Mouse (Mus musculus) lung, embryonic 14.5 days (tissue): Measurements from ENCODE around the gene Gm12248. TPM values are rescaled to one million over a fixed set of nuclear protein-coding genes. Genes with fewer than 3 reads are reported as not detected.

Source experiments
- ATAC-seq: fragments of 200-750 bp; cut with Nextera tagmentation; 2 replicates; pipeline ENCODE4 v1.8.0; 2017; ENCODE audit warnings: mild to moderate bottlenecking, moderate TSS enrichment, moderate library complexity; ENCODE audit not compliant: insufficient read depth
- DNase-seq: peaks from one replicate; pipeline ENCODE4 v3.0.0-alpha.2; 2015
- H3K27ac ChIP-seq: fragments of 300-500 bp; sonication (generic); 2 replicates; pipeline ENCODE4 v1.5.1; 2014; ENCODE audit warnings: low read depth, mild to moderate bottlenecking, moderate library complexity
- H3K27me3 ChIP-seq: fragments of 300-500 bp; sonication (generic); 2 replicates; pipeline ENCODE4 v1.6.1; 2014; ENCODE audit warnings: low read length, control low read depth; ENCODE audit not compliant: insufficient read depth
- H3K36me3 ChIP-seq: fragments of 300-500 bp; sonication (generic); 2 replicates; pipeline ENCODE4 v1.6.1; 2014; ENCODE audit warnings: control low read depth; ENCODE audit not compliant: insufficient read depth
- H3K4me1 ChIP-seq: fragments of 300-500 bp; sonication (generic); 2 replicates; pipeline ENCODE4 v1.6.1; 2014; ENCODE audit warnings: antibody characterized with exemption, control low read depth; ENCODE audit not compliant: insufficient read depth
- H3K4me2 ChIP-seq: fragments of 300-500 bp; sonication (generic); 2 replicates; pipeline ENCODE4 v1.6.1; 2014; ENCODE audit warnings: mild to moderate bottlenecking
- H3K4me3 ChIP-seq: fragments of 300-500 bp; sonication (generic); 2 replicates; pipeline ENCODE4 v1.5.1; 2014; ENCODE audit warnings: low read depth, low read length
- H3K9ac ChIP-seq: fragments of 300-500 bp; sonication (generic); 2 replicates; pipeline ENCODE4 v1.6.1; 2014
- H3K9me3 ChIP-seq: fragments of 300-500 bp; sonication (generic); 2 replicates; pipeline ENCODE4 v1.6.1; 2016; ENCODE audit warnings: low read depth, low read length, control low read depth
- CTCF ChIP-seq: IDR thresholded peaks from 2 replicates; pipeline ENCODE4 v1.5.1; 2016; ENCODE audit warnings: antibody characterized with exemption, low read depth
- WGBS: fragments of 180-500 bp; shearing (Covaris S2); extraction: QIAGEN DNeasy Blood & Tissue Kit; methylation state at CpG from one replicate; pipeline ENCODE4 v1.1.7; 2014; 5-methylcytosine and 5-hydroxymethylcytosine counted together
- polyA plus RNA-seq: library from polyadenylated mRNA; unstranded; fragments of >200 nt; fragmentation: Nextera tagmentation; extraction: Ambion mirVana; gene quantifications from 2 replicates; pipeline ENCODE4 v1.2.1, GENCODE M21; 2014

Gm12248 gene
- polyA plus RNA-seq, 1 experiment from 2014 or later = not detected

DNA sequence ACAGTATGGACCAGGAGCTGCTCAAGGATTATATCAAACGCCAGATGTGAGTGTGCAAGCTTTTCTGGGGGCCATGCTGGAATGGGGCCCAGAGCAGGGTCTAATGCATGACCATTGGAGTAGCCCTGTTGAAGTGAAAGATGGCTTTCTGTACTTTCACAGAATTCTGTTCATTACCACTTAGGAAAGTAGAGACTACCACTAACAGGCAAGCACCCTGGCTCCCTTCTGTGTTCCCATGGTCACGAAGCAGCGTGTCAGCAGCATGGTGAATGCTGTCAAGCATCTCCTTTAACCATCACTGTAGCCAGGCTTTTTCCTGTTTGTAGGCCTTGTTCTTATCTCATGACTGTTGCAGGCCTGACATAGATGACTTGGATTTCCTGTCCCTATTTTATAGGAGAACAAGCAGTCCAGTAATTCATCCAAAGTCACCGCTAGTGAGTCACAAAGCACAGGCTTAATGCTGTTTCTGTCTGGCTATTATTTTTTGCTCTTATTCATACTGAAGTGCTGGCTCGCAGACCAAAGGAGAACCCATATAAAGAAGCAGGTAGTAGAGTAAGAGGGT, 50.0 kb downstream of the Gm12248 start:
- Histone ChIP-seq H3K4me3 (no peak overlapping the region), H3K27ac (no peak overlapping the region), H3K4me2 (no peak overlapping the region), H3K27me3 (no peaks in the 10 kb centered on the region), H3K9me3 (no peaks in the 10 kb centered on the region), H3K9ac (no peak overlapping the region), H3K4me1 (no peaks in the 10 kb centered on the region), H3K36me3 (peaks cover 56% of the 10 kb centered on the region)
- TF ChIP-seq CTCF = no peak
- ATAC-seq (no peak), DNase-seq (no peak)
- WGBS = 81% methylated on average over 5 of the region's 5 CpGs

DNA sequence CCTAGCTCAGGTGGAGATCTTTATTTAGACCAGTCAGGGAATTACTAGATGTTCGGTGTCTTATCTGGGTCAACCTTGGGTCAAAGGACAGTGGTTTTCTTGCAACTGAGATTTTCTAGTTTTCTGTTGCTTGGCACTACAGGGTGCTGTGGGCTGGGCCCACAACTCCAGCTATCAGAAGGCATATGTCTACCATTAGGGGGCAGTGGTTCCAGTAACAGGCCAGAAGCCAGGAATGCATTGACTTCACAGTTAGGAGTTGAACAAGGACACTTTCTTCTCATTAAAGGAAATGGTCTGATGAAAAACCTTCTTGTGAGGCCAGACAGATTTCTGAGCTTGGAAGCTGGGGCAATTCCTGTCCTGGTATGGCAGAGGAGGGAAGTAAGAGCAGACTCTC, 53.9 kb downstream of the Gm12248 start:
- peak; percentile 55 for TF ChIP-seq CTCF
- no peaks in the 10 kb centered on the region for H3K27me3 ChIP-seq
- WGBS = 77% methylated on average over 1 of the region's 1 CpGs
- no peak for ATAC-seq
- H3K9me3 ChIP-seq = no peaks in the 10 kb centered on the region
- H3K36me3 ChIP-seq = peaks cover 21% of the 10 kb centered on the region
- no peak overlapping the region for H3K27ac ChIP-seq
- no peak overlapping the region for H3K9ac ChIP-seq
- H3K4me2 ChIP-seq = no peak overlapping the region
- no peaks in the 10 kb centered on the region for H3K4me1 ChIP-seq
- H3K4me3 ChIP-seq = no peak overlapping the region
- peak; percentile 56 for DNase-seq

GRCm38 (mm10) chr11:58033635-58034034, 59.3 kb downstream of the Gm12248 start:
- DNase-seq = no peak
- Histone ChIP-seq H3K36me3 (no peaks in the 10 kb centered on the region), H3K27me3 (no peaks in the 10 kb centered on the region), H3K4me2 (no peak overlapping the region), H3K9ac (no peak overlapping the region), H3K4me3 (no peak overlapping the region), H3K27ac (no peak overlapping the region), H3K9me3 (no peaks in the 10 kb centered on the region), H3K4me1 (peaks cover 11% of the 10 kb centered on the region)
- ATAC-seq = no peak
- 74% methylated on average over 3 of the region's 3 CpGs for WGBS
- TF ChIP-seq CTCF = no peak

GRCm38 (mm10) chr11:58031176-58031575, 61.8 kb downstream of the Gm12248 start:
- Histone ChIP-seq H3K36me3 (no peaks in the 10 kb centered on the region), H3K27ac (no peak overlapping the region), H3K9ac (no peak overlapping the region), H3K4me3 (no peak overlapping the region), H3K9me3 (no peaks in the 10 kb centered on the region), H3K4me1 (peaks cover 18% of the 10 kb centered on the region), H3K4me2 (no peak overlapping the region), H3K27me3 (no peaks in the 10 kb centered on the region)
- ATAC-seq = no peak
- 62% methylated on average over 6 of the region's 6 CpGs for WGBS
- DNase-seq = no peak
- no peak for TF ChIP-seq CTCF

- H3K4me2 ChIP-seq = no peak overlapping the region
- DNase-seq = no peak
- no peak overlapping the region for H3K9ac ChIP-seq
- H3K27me3 ChIP-seq = no peaks in the 10 kb centered on the region
- no peak for ATAC-seq
- no peaks in the 10 kb centered on the region for H3K36me3 ChIP-seq
- H3K9me3 ChIP-seq = no peaks in the 10 kb centered on the region
- no peak overlapping the region for H3K4me3 ChIP-seq
- no peak for TF ChIP-seq CTCF
- peaks cover 18% of the 10 kb centered on the region for H3K4me1 ChIP-seq
- 81% methylated on average over 2 of the region's 2 CpGs for WGBS
- H3K27ac ChIP-seq = no peak overlapping the region
Measured at GRCm38 (mm10) chr11:58029869-58030268, 63.1 kb downstream of the Gm12248 start.

DNA sequence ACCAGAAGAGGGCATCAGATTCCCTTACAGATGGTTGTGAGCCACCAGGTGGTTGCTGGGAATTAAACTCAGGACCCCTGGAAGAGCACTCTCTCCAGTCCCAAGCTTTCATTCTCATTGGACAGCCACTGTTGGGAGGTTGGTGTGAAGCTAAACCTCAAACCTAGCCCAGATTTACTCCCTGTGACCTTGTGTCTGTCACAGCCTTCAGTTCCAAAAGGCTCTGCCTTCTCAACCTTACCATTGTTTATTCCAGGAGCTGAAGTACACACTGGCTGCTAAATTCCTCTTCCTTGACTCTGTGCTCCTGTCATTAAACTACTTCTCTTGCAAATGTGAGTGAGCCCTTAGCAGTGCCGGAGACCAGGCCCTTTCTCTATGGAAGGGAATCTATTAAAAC, 64.0 kb downstream of the Gm12248 start:
- Histone ChIP-seq H3K9ac (no peak overlapping the region), H3K27me3 (no peaks in the 10 kb centered on the region), H3K9me3 (no peaks in the 10 kb centered on the region), H3K4me3 (no peak overlapping the region), H3K4me1 (peaks cover 18% of the 10 kb centered on the region), H3K36me3 (no peaks in the 10 kb centered on the region), H3K27ac (no peak overlapping the region), H3K4me2 (no peak overlapping the region)
- 79% methylated on average over 1 of the region's 1 CpGs for WGBS
- DNase-seq = no peak
- ATAC-seq = no peak
- no peak for TF ChIP-seq CTCF

DNA sequence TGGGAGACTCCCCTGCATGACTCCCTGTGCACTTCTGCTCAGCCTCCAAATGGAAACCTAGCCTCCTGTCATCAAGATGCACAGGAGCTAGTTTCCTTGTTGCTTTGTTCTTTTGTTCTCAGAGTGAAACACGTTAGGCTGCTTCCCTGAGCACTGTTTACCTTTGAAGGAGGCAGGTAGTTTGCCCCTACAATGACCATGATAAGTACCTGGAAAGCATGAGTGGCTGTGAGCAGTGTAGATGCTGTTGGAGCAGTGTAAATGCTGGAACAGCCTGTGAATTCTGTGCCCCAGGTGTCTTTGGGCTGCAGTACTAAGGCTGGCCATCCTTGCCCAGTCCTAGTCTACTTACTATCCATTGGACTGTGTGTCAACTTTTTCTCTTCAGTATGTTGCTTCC, 66.1 kb downstream of the Gm12248 start:
- peak overlapping the region; percentile 10; the same call in 1 of the 2 replicates for H3K27ac ChIP-seq
- DNase-seq (no peak), ATAC-seq (no peak)
- TF ChIP-seq CTCF = no peak
- WGBS = 65% methylated on average over 1 of the region's 1 CpGs
- no peaks in the 10 kb centered on the region for H3K36me3 ChIP-seq
- no peak overlapping the region for H3K4me2 ChIP-seq
- no peak overlapping the region for H3K4me3 ChIP-seq
- H3K27me3 ChIP-seq = no peaks in the 10 kb centered on the region
- peaks cover 14% of the 10 kb centered on the region; the same call in 1 of the 2 replicates for H3K4me1 ChIP-seq
- no peak overlapping the region for H3K9ac ChIP-seq
- H3K9me3 ChIP-seq = no peaks in the 10 kb centered on the region
